Mouse (Mus musculus) ES-E14 (cell line): ENCODE measurements at regions not wholly inside any gene's neighbourhood (a gene's known extent, or its start where the extent isn't known, plus 50 kb on each side); places are given as distances from the start of the nearest gene placed in this dataset.

ENCODE experiments used
- DNase-seq: peaks from one replicate; pipeline ENCODE4 v3.0.0-alpha.2; 2013; ENCODE audit warnings: low read depth, low spot score
- H3K27ac ChIP-seq: 2 replicates; pipeline ENCODE4 v1.5.1; 2012; ENCODE audit warnings: low read depth, mild to moderate bottlenecking, low read length, moderate library complexity, mixed read lengths; ENCODE audit not compliant: poor library complexity, insufficient read depth, severe bottlenecking
- H3K36me3 ChIP-seq: 2 replicates; pipeline ENCODE4 v1.6.1; 2012; ENCODE audit warnings: mild to moderate bottlenecking, low read length, moderate library complexity, mixed read lengths; ENCODE audit not compliant: control insufficient read depth, poor library complexity, insufficient read depth, severe bottlenecking
- H3K4me1 ChIP-seq, 2 experiments: fragments of 150-350 bp in 1 of 2; sonication (generic) in 1 of 2; 2 replicates each; pipeline ENCODE4 v1.6.1; 2012; ENCODE audit warnings: low read length in 2 of 2, mild to moderate bottlenecking in 1 of 2, mixed read lengths in 1 of 2; ENCODE audit not compliant: control insufficient read depth in 2 of 2, insufficient read depth in 2 of 2, poor library complexity in 1 of 2
- H3K4me3 ChIP-seq, 2 experiments: fragments of 150-350 bp in 1 of 2; sonication (generic) in 1 of 2; 2 replicates each; pipeline ENCODE4 v1.5.1; 2012; ENCODE audit warnings: low read length in 2 of 2, low read depth in 1 of 2, mild to moderate bottlenecking in 1 of 2, mixed read lengths in 1 of 2; ENCODE audit not compliant: insufficient read depth in 1 of 2, poor library complexity in 1 of 2, severe bottlenecking in 1 of 2
- H3K9ac ChIP-seq: 2 replicates; pipeline ENCODE4 v1.6.1; 2012; ENCODE audit warnings: low read depth, mild to moderate bottlenecking, low read length, mixed read lengths; ENCODE audit not compliant: poor library complexity, insufficient read depth, severe bottlenecking
- H3K9me3 ChIP-seq: fragments of 150-350 bp; sonication (generic); 2 replicates; pipeline ENCODE4 v1.6.1; 2012; ENCODE audit warnings: low read depth, mild to moderate bottlenecking, low read length; ENCODE audit not compliant: control insufficient read depth, insufficient read depth
- CHD2 ChIP-seq: IDR thresholded peaks from 2 replicates; pipeline ENCODE4 v1.6.1; 2014; ENCODE audit warnings: mild to moderate bottlenecking, low read depth, low read length, inconsistent platforms
- HCFC1 ChIP-seq: IDR thresholded peaks from 2 replicates; pipeline ENCODE4 v1.6.1; 2012; ENCODE audit warnings: low read length, inconsistent platforms, borderline replicate concordance; ENCODE audit not compliant: insufficient read depth
- MAFK ChIP-seq: IDR thresholded peaks from 2 replicates; pipeline ENCODE4 v1.6.1; 2014; ENCODE audit warnings: mild to moderate bottlenecking, low read depth, low read length, inconsistent platforms; ENCODE audit not compliant: insufficient read depth
- ZC3H11A ChIP-seq: IDR thresholded peaks from 2 replicates; pipeline ENCODE4 v1.6.1; 2012; ENCODE audit warnings: low read depth, mild to moderate bottlenecking, inconsistent platforms, low read length, borderline replicate concordance
- ZNF384 ChIP-seq: IDR thresholded peaks from 2 replicates; pipeline ENCODE4 v1.6.1; 2012; ENCODE audit warnings: low read depth, low read length, inconsistent platforms
- in situ Hi-C, 2 experiments: fragments of 600-800 bp; cut with MboI; formaldehyde crosslinking; loops; one replicate each; pipeline ENCODE4 v1.15.1; 2025; ENCODE audit warnings: low sequenced_read_pairs in 2 of 2, inconsistent platforms in 1 of 2; ENCODE audit not compliant: unreplicated experiment in 2 of 2

DNA sequence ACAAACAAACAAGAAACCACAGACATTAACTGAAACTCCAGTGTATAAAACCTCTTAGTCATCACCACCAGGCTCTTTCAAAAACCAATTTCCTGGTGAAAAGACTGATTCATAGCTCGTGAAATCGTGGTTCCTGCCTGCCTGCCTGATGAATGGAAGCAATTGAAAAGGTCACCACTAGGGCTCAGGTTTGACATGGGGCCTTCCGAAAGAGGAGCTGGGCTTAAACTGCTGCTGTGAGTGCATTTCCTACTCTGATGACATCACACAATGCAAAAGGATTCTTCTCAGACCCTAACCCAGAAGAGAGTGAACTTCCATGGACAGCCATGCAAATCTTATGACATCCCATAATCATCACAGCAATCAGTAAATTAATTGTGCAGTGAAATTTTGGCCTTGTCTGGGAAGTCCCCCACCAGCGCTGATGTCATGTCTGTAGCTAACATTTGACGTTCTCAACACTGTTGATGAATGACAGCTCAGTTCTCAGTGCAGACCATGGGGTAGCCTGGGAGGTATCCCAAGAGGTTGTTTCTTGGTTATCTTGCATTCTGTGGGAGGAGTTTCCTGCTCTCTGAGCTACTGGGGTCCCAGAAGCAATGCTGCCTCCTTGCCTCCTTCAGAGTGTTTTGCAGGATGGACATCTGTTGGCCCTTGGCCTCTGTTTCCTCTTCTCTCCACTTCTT, 182.9 kb downstream of the Fam76b start:
- in situ Hi-C loops, result no loop called here
- H3K9me3 ChIP-seq, result no peaks in the 10 kb centered on the region
- H3K36me3 ChIP-seq, result no peaks in the 10 kb centered on the region
- H3K4me3 ChIP-seq, result no peak overlapping the region
- no peak for TF ChIP-seq MAFK
- no peak for TF ChIP-seq ZC3H11A
- TF ChIP-seq CHD2, result no peak
- no peak for TF ChIP-seq HCFC1
- TF ChIP-seq ZNF384, result no peak
- no peak overlapping the region for H3K9ac ChIP-seq
- no peaks in the 10 kb centered on the region for H3K4me1 ChIP-seq
- no peak for DNase-seq
- H3K27ac ChIP-seq, result no peak overlapping the region

- DNase-seq, result no peak
- TF ChIP-seq MAFK (no peak), ZC3H11A (no peak)
- Histone ChIP-seq H3K9me3 (no peaks in the 10 kb centered on the region), H3K4me1 (no peaks in the 10 kb centered on the region), H3K36me3 (no peaks in the 10 kb centered on the region), H3K4me3 (no peak overlapping the region), H3K27ac (no peak overlapping the region), H3K9ac (no peak overlapping the region)
- in situ Hi-C loops, result no loop called here
Observed at GRCm38 (mm10) chr9:14024216-14024615, 196.7 kb downstream of the Fam76b start.

DNA sequence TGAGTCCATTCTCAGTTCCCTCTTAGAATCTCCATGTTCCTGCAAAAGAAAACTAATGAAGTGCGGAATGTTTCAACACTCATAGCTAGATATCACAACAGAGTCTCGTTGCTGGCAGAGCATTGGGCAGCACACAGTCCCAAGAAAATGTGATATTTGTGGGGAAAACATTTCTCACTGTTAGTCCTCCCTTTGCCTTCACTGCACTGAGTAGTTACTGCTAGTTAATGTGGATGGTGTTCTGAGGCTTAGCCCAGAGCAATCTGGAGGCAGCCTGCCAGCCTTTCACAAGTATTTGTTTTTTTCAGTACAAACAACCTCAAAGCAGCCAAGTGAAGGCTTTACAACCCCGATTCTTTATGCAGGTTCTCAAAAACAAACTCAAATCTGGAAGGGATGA, 197.2 kb downstream of the Fam76b start:
- Histone ChIP-seq H3K9ac (no peak overlapping the region), H3K4me3 (no peak overlapping the region), H3K36me3 (no peaks in the 10 kb centered on the region), H3K4me1 (no peaks in the 10 kb centered on the region), H3K9me3 (no peaks in the 10 kb centered on the region), H3K27ac (no peak overlapping the region)
- TF ChIP-seq ZC3H11A (no peak), HCFC1 (no peak), ZNF384 (no peak), MAFK (no peak), CHD2 (no peak)
- no peak for DNase-seq
- in situ Hi-C loops, result no loop called here

- TF ChIP-seq ZNF384, result no peak
- Histone ChIP-seq H3K9me3 (no peaks in the 10 kb centered on the region), H3K27ac (no peak overlapping the region), H3K36me3 (no peaks in the 10 kb centered on the region), H3K9ac (no peak overlapping the region), H3K4me1 (no peaks in the 10 kb centered on the region), H3K4me3 (no peak overlapping the region)
- DNase-seq, result no peak
- in situ Hi-C loops, result no loop called here
Observed at GRCm38 (mm10) chr9:14028056-14028455, 200.5 kb downstream of the Fam76b start.

- no peaks in the 10 kb centered on the region for H3K9me3 ChIP-seq
- no peaks in the 10 kb centered on the region for H3K4me1 ChIP-seq
- H3K4me3 ChIP-seq, result no peak overlapping the region
- no peak for TF ChIP-seq HCFC1
- TF ChIP-seq CHD2, result no peak
- no peak for TF ChIP-seq MAFK
- TF ChIP-seq ZC3H11A, result no peak
- no peak for TF ChIP-seq ZNF384
- H3K9ac ChIP-seq, result no peak overlapping the region
- in situ Hi-C loops, result no loop called here
- DNase-seq, result no peak
- H3K27ac ChIP-seq, result no peak overlapping the region
- no peaks in the 10 kb centered on the region for H3K36me3 ChIP-seq
Observed at GRCm38 (mm10) chr9:14031358-14032047, 204.0 kb downstream of the Fam76b start.
